12 mouse cellular contexts compared by ENCODE assay signal in genomic region chr10:126386430-126386829, GRCm38 (mm10).
A peak's percentile ranks its signal among the peaks of the same experiment; 100 is the strongest.
DNase-seq lines count a peak whose midpoint lies in the region; ATAC-seq and TF ChIP-seq lines count a peak whose summit lies in the region.
"Had no signal": no experiment of that assay in that cellular context is flagged by ENCODE, and none has a peak within 500 bp of the region (broad histone marks: within the 10 kb centered on the region; RNA-seq: fewer than 3 reads in every experiment).

No protein-coding gene starts in this region.

- H3K27me3 ChIP-seq in intestine, postnatal 0 days (replicated peaks; ENCODE audit: control insufficient read depth, insufficient read depth, low read length) = no peaks in the 10 kb centered on the region
- H3K27me3 ChIP-seq in intestine, embryonic 15.5 days (replicated peaks) = no peaks in the 10 kb centered on the region
- no peaks in the 10 kb centered on the region for H3K27me3 ChIP-seq in Patski
- no peaks in the 10 kb centered on the region for H3K27me3 ChIP-seq in stomach, postnatal 0 days (ENCODE audit: control insufficient read depth, insufficient read depth, low read length)
- H3K27me3 ChIP-seq: CH12.LX had no signal

- no peaks in the 10 kb centered on the region for H3K36me3 ChIP-seq in intestine, postnatal 0 days (ENCODE audit: control insufficient read depth, insufficient read depth)
- H3K36me3 ChIP-seq in intestine, embryonic 15.5 days = no peaks in the 10 kb centered on the region
- H3K36me3 ChIP-seq in stomach, postnatal 0 days (ENCODE audit: control insufficient read depth, insufficient read depth, low read length) = no peaks in the 10 kb centered on the region
- H3K36me3 ChIP-seq: forebrain, embryonic 10.5 days; hindbrain, embryonic 10.5 days had no signal

- CTCF ChIA-PET in Patski (lab: Charles Lee) = interaction anchor here (1.0 to 1.4 kb wide), 2 partner anchors 21 to 46 kb away, joined by 3 read pairs; no protein-coding TSS in a partner anchor

- DNase-seq in lung, postnatal 10 days = peak; percentile 6
- no peak for DNase-seq in lung, postnatal 25 days (ENCODE audit: low spot score)
- DNase-seq in Patski (ENCODE audit: low read depth, low spot score) = no peak
- no peak for DNase-seq in stomach, postnatal 0 days (ENCODE audit: low spot score)
- no peak for DNase-seq in ovary, postnatal 14 days (ENCODE audit: low spot score)
- DNase-seq in urinary bladder, postnatal 10 days (ENCODE audit: low spot score) = no peak
- DNase-seq: cerebellum, adult 11 months had no signal

- in situ Hi-C loops in Patski (cut with MboI; ENCODE audit: low pct_unique_long_range_greater_than_20kb) = no loop called here

- no peak overlapping the region for H3K4me3 ChIP-seq in intestine, postnatal 0 days (ENCODE audit: low read depth, low read length)
- no peak overlapping the region for H3K4me3 ChIP-seq in intestine, embryonic 15.5 days (replicated peaks)
- H3K4me3 ChIP-seq in stomach, postnatal 0 days (ENCODE audit: low read depth, low read length) = no peak overlapping the region
- H3K4me3 ChIP-seq: forebrain, embryonic 10.5 days; hindbrain, embryonic 10.5 days had no signal

- no peaks in the 10 kb centered on the region for H3K9me3 ChIP-seq in intestine, postnatal 0 days (ENCODE audit: control insufficient read depth)
- H3K9me3 ChIP-seq in intestine, embryonic 15.5 days = no peaks in the 10 kb centered on the region
- no peaks in the 10 kb centered on the region for H3K9me3 ChIP-seq in stomach, postnatal 0 days (ENCODE audit: control insufficient read depth, low read length)
- H3K9me3 ChIP-seq: forebrain, embryonic 10.5 days; hindbrain, embryonic 10.5 days had no signal

- H3K27ac ChIP-seq in intestine, postnatal 0 days (ENCODE audit: low read depth, low read length) = no peak overlapping the region
- H3K27ac ChIP-seq in intestine, embryonic 15.5 days = no peak overlapping the region
- H3K27ac ChIP-seq in stomach, postnatal 0 days (replicated peaks) = no peak overlapping the region
- H3K27ac ChIP-seq: forebrain, embryonic 10.5 days; hindbrain, embryonic 10.5 days had no signal

- no peaks in the 10 kb centered on the region for H3K4me1 ChIP-seq in intestine, postnatal 0 days (replicated peaks; ENCODE audit: control insufficient read depth, insufficient read depth, low read length)
- H3K4me1 ChIP-seq in intestine, embryonic 15.5 days (replicated peaks) = no peaks in the 10 kb centered on the region
- H3K4me1 ChIP-seq in stomach, postnatal 0 days (replicated peaks; ENCODE audit: control insufficient read depth, insufficient read depth) = no peaks in the 10 kb centered on the region
- H3K4me1 ChIP-seq: forebrain, embryonic 10.5 days; hindbrain, embryonic 10.5 days had no signal

- WGBS in intestine, postnatal 0 days = 72% methylated on average over 3 of the region's 3 CpGs
- WGBS in intestine, embryonic 15.5 days = 82% methylated on average over 3 of the region's 3 CpGs
- WGBS in stomach, postnatal 0 days = 82% methylated on average over 3 of the region's 3 CpGs

- peak; percentile 39 for TF ChIP-seq CTCF in intestine, postnatal 0 days (IDR thresholded peaks at IDR 0.05; ENCODE audit: low read depth)
- TF ChIP-seq CTCF in Patski (IDR thresholded peaks at IDR 0.05) = peak; percentile 51
- TF ChIP-seq CTCF in stomach, postnatal 0 days (IDR thresholded peaks at IDR 0.05; ENCODE audit: low read depth) = peak; percentile 53

- no peak overlapping the region for H3K4me2 ChIP-seq in intestine, postnatal 0 days (replicated peaks; ENCODE audit: low read depth)
- H3K4me2 ChIP-seq in intestine, embryonic 15.5 days (replicated peaks) = no peak overlapping the region
- H3K4me2 ChIP-seq in stomach, postnatal 0 days (replicated peaks; ENCODE audit: low read depth) = no peak overlapping the region

- POLR2A ChIA-PET in Patski (lab: Charles Lee) = no interaction called here

- no peak overlapping the region for H3K9ac ChIP-seq in intestine, postnatal 0 days (ENCODE audit: low read depth, low read length)
- H3K9ac ChIP-seq in intestine, embryonic 15.5 days = no peak overlapping the region
- no peak overlapping the region for H3K9ac ChIP-seq in stomach, postnatal 0 days (ENCODE audit: low read length)

- TF ChIP-seq EP300 in stomach, postnatal 0 days (optimal IDR thresholded peaks at IDR 0.05) = no peak

- ATAC-seq in intestine, postnatal 0 days = no peak
- no peak for ATAC-seq in intestine, embryonic 15.5 days
- ATAC-seq in Patski = no peak
- no peak for ATAC-seq in stomach, postnatal 0 days (ENCODE audit: low FRiP score, low TSS enrichment)
